Mouse (Mus musculus) frontal cortex, adult 2 months (tissue): ENCODE results near the gene Tpst1. TPM values are rescaled to one million over a fixed set of nuclear protein-coding genes. Genes with fewer than 3 reads are reported as not detected.
A peak's percentile ranks its signal among the peaks of the same experiment; 100 is the strongest.

Experiments
- DNase-seq, 2 experiments: peaks; one replicate each; pipeline ENCODE4 v3.0.0; 2022; ENCODE audit warnings: low spot score in 1 of 2; ENCODE audit errors: extremely low spot score in 1 of 2
- polyA plus RNA-seq: library from polyadenylated mRNA; depleted of rRNA; stranded (reverse); fragments of >200 nt; gene quantifications from 2 replicates; pipeline ENCODE4 v1.2.3, GENCODE M21; 2012

Gene Tpst1
- polyA plus RNA-seq, 1 experiment: 32.1 TPM

GRCm38 (mm10) chr5:130136597-130136996 lies 63.5 kb downstream of the Tpst1 start:
- DNase-seq: no peak

GRCm38 (mm10) chr5:130139393-130139792 lies 66.3 kb downstream of the Tpst1 start:
- DNase-seq: peak; percentile 45 to 91

- DNase-seq: no peak
Observed at GRCm38 (mm10) chr5:130141138-130141537, 68.0 kb downstream of the Tpst1 start.

GRCm38 (mm10) chr5:130142041-130142440 lies 68.9 kb downstream of the Tpst1 start:
- no peak for DNase-seq

- DNase-seq: no peak
Observed at GRCm38 (mm10) chr5:130143101-130143500, 70.0 kb downstream of the Tpst1 start.

- DNase-seq: peak; percentile 52 to 74
Observed at GRCm38 (mm10) chr5:130143977-130144333, 70.8 kb downstream of the Tpst1 start.

GRCm38 (mm10) chr5:130144334-130145312 lies 71.5 kb downstream of the Tpst1 start, which contains the start of gene Kctd7:
Gene Kctd7, plus strand, starts transcription at chr5:130144861.
- DNase-seq: peak; percentile 97 to 98

- DNase-seq: peak; percentile 39 to 55
Observed at GRCm38 (mm10) chr5:130145961-130146360, 72.8 kb downstream of the Tpst1 start.

- no peak for DNase-seq
Observed at GRCm38 (mm10) chr5:130149726-130150310, 76.7 kb downstream of the Tpst1 start.

GRCm38 (mm10) chr5:130154286-130154685 lies 81.2 kb downstream of the Tpst1 start:
- no peak for DNase-seq

GRCm38 (mm10) chr5:130158545-130158944 lies 85.4 kb downstream of the Tpst1 start:
- DNase-seq: no peak

GRCm38 (mm10) chr5:130159761-130160201 lies 86.7 kb downstream of the Tpst1 start:
- no peak for DNase-seq

GRCm38 (mm10) chr5:130163670-130164069 lies 90.5 kb downstream of the Tpst1 start:
- DNase-seq: peak in 1 of 2 experiments; percentile 89

GRCm38 (mm10) chr5:130165213-130165612 lies 92.1 kb downstream of the Tpst1 start:
- no peak for DNase-seq

GRCm38 (mm10) chr5:130169109-130169508 lies 96.0 kb downstream of the Tpst1 start:
- no peak for DNase-seq

- DNase-seq: no peak
Observed at GRCm38 (mm10) chr5:130170666-130171422, 97.7 kb downstream of the Tpst1 start.

- DNase-seq: peak; percentile 86 to 93
Observed at GRCm38 (mm10) chr5:130171423-130171954, 98.4 kb downstream of the Tpst1 start, which contains the start of gene Rabgef1. Gene Rabgef1, plus strand, starts transcription at chr5:130171798.

- peak in 1 of 2 experiments; percentile 29 for DNase-seq
Observed at GRCm38 (mm10) chr5:130171956-130172601, 99.0 kb downstream of the Tpst1 start.

GRCm38 (mm10) chr5:130173012-130173411 lies 99.9 kb downstream of the Tpst1 start:
- no peak for DNase-seq

- no peak for DNase-seq
Observed at GRCm38 (mm10) chr5:130177871-130178270, 104.7 kb downstream of the Tpst1 start.
